Mouse (Mus musculus) limb, embryonic 14.5 days (tissue): ENCODE data around the gene Gstk1. TPM values are rescaled to one million over a fixed set of nuclear protein-coding genes. Genes with fewer than 3 reads are reported as not detected.
A peak's percentile ranks its signal among the peaks of the same experiment; 100 is the strongest.

Experiments
- ATAC-seq: fragments of 200-750 bp; cut with Nextera tagmentation; 2 replicates; pipeline ENCODE4 v1.8.0; 2017; ENCODE audit warnings: low read depth, moderate number of reproducible peaks, moderate TSS enrichment; ENCODE audit not compliant: low FRiP score
- DNase-seq: peaks from one replicate; pipeline ENCODE4 v3.0.0-alpha.2; 2015; ENCODE audit warnings: low spot score
- H3K27ac ChIP-seq: fragments of 300-500 bp; sonication (generic); replicated peaks from 2 replicates; pipeline ENCODE4 v1.5.1; 2014; ENCODE audit warnings: low read depth, mild to moderate bottlenecking, low read length, moderate library complexity, mixed read lengths
- H3K27me3 ChIP-seq: fragments of 300-500 bp; sonication (generic); 2 replicates; pipeline ENCODE4 v1.6.1; 2014; ENCODE audit warnings: low read length, mixed read lengths; ENCODE audit not compliant: control insufficient read depth, insufficient read depth
- H3K36me3 ChIP-seq: fragments of 300-500 bp; sonication (generic); 2 replicates; pipeline ENCODE4 v1.6.1; 2014; ENCODE audit warnings: mild to moderate bottlenecking, low read length, moderate library complexity, mixed read lengths; ENCODE audit not compliant: control insufficient read depth, insufficient read depth
- H3K4me1 ChIP-seq: fragments of 300-500 bp; sonication (generic); 2 replicates; pipeline ENCODE4 v1.6.1; 2014; ENCODE audit warnings: antibody characterized with exemption, low read length, mixed read lengths; ENCODE audit not compliant: control insufficient read depth, insufficient read depth
- H3K4me2 ChIP-seq: fragments of 300-500 bp; sonication (generic); replicated peaks from 2 replicates; pipeline ENCODE4 v1.6.1; 2014; ENCODE audit warnings: low read depth, mild to moderate bottlenecking, low read length, moderate library complexity; ENCODE audit not compliant: severe bottlenecking
- H3K4me3 ChIP-seq: fragments of 300-500 bp; sonication (generic); replicated peaks from 2 replicates; pipeline ENCODE4 v1.5.1; 2014; ENCODE audit warnings: low read length
- H3K9ac ChIP-seq: fragments of 300-500 bp; sonication (generic); 2 replicates; pipeline ENCODE4 v1.6.1; 2014; ENCODE audit warnings: mild to moderate bottlenecking, low read depth, low read length, moderate library complexity; ENCODE audit not compliant: severe bottlenecking
- H3K9me3 ChIP-seq: fragments of 300-500 bp; sonication (generic); 2 replicates; pipeline ENCODE4 v1.6.1; 2016; ENCODE audit warnings: low read length; ENCODE audit not compliant: control insufficient read depth
- POLR2A ChIP-seq: fragments of 200-500 bp; IDR thresholded peaks from 2 replicates; pipeline ENCODE4 v1.8.0; 2012; ENCODE audit warnings: inconsistent platforms, mild to moderate bottlenecking, moderate library complexity, borderline replicate concordance; ENCODE audit not compliant: insufficient read depth, insufficient read length; ENCODE audit errors: extremely low read depth
- WGBS: fragments of 180-500 bp; shearing (Covaris S2); extraction: QIAGEN DNeasy Blood & Tissue Kit; methylation state at CpG from one replicate; pipeline ENCODE4 v1.1.7; 2014; 5-methylcytosine and 5-hydroxymethylcytosine counted together
- polyA plus RNA-seq, 2 experiments: library from polyadenylated mRNA; depleted of rRNA in 1 of 2; stranded (reverse) in 1 of 2; unstranded in 1 of 2; fragments of >200 nt; fragmentation: Nextera tagmentation in 1 of 2; extraction: Ambion mirVana in 1 of 2; gene quantifications; 2 replicates each; pipeline versions ENCODE4 v1.2.1 to v1.2.3; 2012 to 2014

Gstk1 gene
- polyA plus RNA-seq, 2 experiments: 16.7 to 17.9 TPM

- Histone ChIP-seq H3K27me3 (no peaks in the 10 kb centered on the region), H3K36me3 (no peaks in the 10 kb centered on the region), H3K9ac (no peak overlapping the region), H3K9me3 (no peaks in the 10 kb centered on the region), H3K27ac (no peak overlapping the region), H3K4me2 (no peak overlapping the region), H3K4me1 (0 out of 2 replicates have a peak, but pooled peaks cover 2% of the 10 kb centered on the region), H3K4me3 (no peak overlapping the region)
- no peak for ATAC-seq
- DNase-seq: no peak
- no peak for TF ChIP-seq POLR2A
- 51% methylated on average over 6 of the region's 6 CpGs for WGBS
Observed at GRCm38 (mm10) chr6:42260430-42260829, 14.7 kb downstream of the Gstk1 start.

GRCm38 (mm10) chr6:42261524-42262170 lies 15.9 kb downstream of the Gstk1 start, which contains the start of gene Tmem139:
Gene Tmem139 (plus strand): TSS chr6:42261970.
- TF ChIP-seq POLR2A: no peak
- no peaks in the 10 kb centered on the region for H3K9me3 ChIP-seq
- H3K36me3 ChIP-seq: no peaks in the 10 kb centered on the region
- H3K9ac ChIP-seq: 0 out of 2 replicates have a peak within 1 kb of the TSS, but pooled peaks have one; percentile 13
- H3K4me3 ChIP-seq: peak within 1 kb of the TSS; percentile 6; the same call in 1 of the 2 replicates
- ATAC-seq (no peak), DNase-seq (no peak)
- peaks cover 8% of the 10 kb centered on the region for H3K4me1 ChIP-seq
- WGBS: 16% methylated on average over 20 of the region's 20 CpGs
- no peak within 1 kb of the TSS for H3K27ac ChIP-seq
- no peaks in the 10 kb centered on the region for H3K27me3 ChIP-seq
- H3K4me2 ChIP-seq: peak within 1 kb of the TSS; percentile 13; the same call in 1 of the 2 replicates

- no peaks in the 10 kb centered on the region for H3K27me3 ChIP-seq
- TF ChIP-seq POLR2A: no peak
- under 1% methylated on average over 50 of the region's 51 CpGs for WGBS
- no peaks in the 10 kb centered on the region for H3K9me3 ChIP-seq
- H3K4me1 ChIP-seq: peaks cover 8% of the 10 kb centered on the region
- H3K4me3 ChIP-seq: peak within 1 kb of the TSS; percentile 72
- ATAC-seq (peak; percentile 99), DNase-seq (peak; percentile 100)
- peak within 1 kb of the TSS; percentile 74 for H3K4me2 ChIP-seq
- H3K9ac ChIP-seq: peak within 1 kb of the TSS; percentile 88
- peak within 1 kb of the TSS; percentile 85 for H3K27ac ChIP-seq
- peaks cover 25% of the 10 kb centered on the region for H3K36me3 ChIP-seq
Observed at GRCm38 (mm10) chr6:42264626-42265312, 19.0 kb downstream of the Gstk1 start, which contains the start of gene Casp2. Gene Casp2 (plus strand): TSS chr6:42264985.

- H3K4me1 ChIP-seq: peaks cover 8% of the 10 kb centered on the region
- DNase-seq: peak; percentile 15
- H3K36me3 ChIP-seq: peaks cover 33% of the 10 kb centered on the region
- peak overlapping the region; percentile 72 for H3K4me3 ChIP-seq
- peak overlapping the region; percentile 88 for H3K9ac ChIP-seq
- TF ChIP-seq POLR2A: no peak
- H3K9me3 ChIP-seq: no peaks in the 10 kb centered on the region
- ATAC-seq: no peak
- WGBS: under 1% methylated on average over 21 of the region's 21 CpGs
- peak overlapping the region; percentile 74 for H3K4me2 ChIP-seq
- H3K27ac ChIP-seq: peak overlapping the region; percentile 85
- H3K27me3 ChIP-seq: no peaks in the 10 kb centered on the region
Observed at GRCm38 (mm10) chr6:42265391-42266330, 19.9 kb downstream of the Gstk1 start.

GRCm38 (mm10) chr6:42270817-42271216 lies 25.1 kb downstream of the Gstk1 start:
- ATAC-seq: no peak
- Histone ChIP-seq H3K27me3 (no peaks in the 10 kb centered on the region), H3K27ac (no peak overlapping the region), H3K9me3 (no peaks in the 10 kb centered on the region), H3K4me3 (no peak overlapping the region), H3K36me3 (peaks cover 73% of the 10 kb centered on the region), H3K4me1 (peaks cover 6% of the 10 kb centered on the region), H3K9ac (no peak overlapping the region), H3K4me2 (no peak overlapping the region)
- no peak for TF ChIP-seq POLR2A
- no peak for DNase-seq
